Mouse (Mus musculus): Measurements from ENCODE around the gene 4930507D05Rik. TPM values are rescaled to one million over a fixed set of nuclear protein-coding genes. Genes with fewer than 3 reads are reported as not detected.
"Not testable (repeated sequence)": the region's sequence is repeated elsewhere in the genome, so short reads cannot be mapped to it uniquely, and the experiment has no call there.

4930507D05Rik gene
- polyA plus RNA-seq, 1 experiment from 2014 or later, result 1.6 TPM

DNA sequence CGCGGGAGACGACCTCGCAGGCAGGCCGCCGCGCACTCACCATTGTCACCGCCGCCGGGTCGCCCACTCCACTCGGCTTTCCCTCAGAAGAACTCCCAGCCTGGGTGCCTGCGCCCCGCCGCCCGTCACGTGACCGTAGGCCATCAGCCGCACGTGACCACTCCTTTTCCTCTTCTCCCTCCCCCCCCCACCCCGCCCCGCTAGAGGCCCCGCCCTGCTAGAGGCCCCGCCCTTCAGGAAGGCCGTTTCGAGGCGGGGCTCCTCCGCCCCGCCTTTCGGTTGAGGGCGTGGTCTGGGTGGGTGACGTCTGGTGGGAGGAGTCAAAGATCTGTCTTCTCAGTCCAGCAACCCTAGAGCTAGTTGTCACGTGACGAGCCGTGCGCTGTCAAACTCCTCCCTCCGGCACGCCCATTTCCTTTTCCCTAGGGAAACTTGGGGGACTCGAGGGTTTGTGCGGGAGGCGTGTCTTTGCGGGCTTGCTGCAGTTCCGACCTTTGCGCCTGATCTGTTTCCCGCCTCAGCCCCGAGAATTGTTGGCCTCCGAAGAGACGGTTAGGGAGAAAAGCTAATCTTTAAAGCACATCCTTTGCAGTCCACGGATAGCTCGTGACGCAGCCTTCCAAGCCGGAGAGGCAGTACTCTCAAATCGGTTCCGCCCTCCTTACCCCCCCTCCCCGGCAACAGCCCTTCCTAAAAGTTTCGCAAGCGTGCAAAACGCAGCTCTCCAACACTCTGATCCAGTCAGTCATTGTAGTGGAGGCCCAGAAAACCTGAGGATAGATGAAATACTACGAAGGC lies 37.5 kb downstream of the 4930507D05Rik start, which contains the start of gene Vps26a:
Vps26a (minus strand) TSS at position 188 of the 798 bp plus-strand sequence.
- peak within 1 kb of the TSS; percentile 93 for H3K4me3 ChIP-seq
- H3K27ac ChIP-seq (replicated peaks), result peak within 1 kb of the TSS; percentile 87
- no peaks in the 10 kb centered on the region for H3K27me3 ChIP-seq
- under 1% methylated on average over 48 of the region's 59 CpGs for WGBS
- peak; percentile 92 for ATAC-seq (ENCODE audit: low read depth)
- peak within 1 kb of the TSS; percentile 78 for H3K4me2 ChIP-seq
- peak within 1 kb of the TSS; percentile 89 for H3K9ac ChIP-seq
- no peaks in the 10 kb centered on the region for H3K9me3 ChIP-seq
- peaks cover 29% of the 10 kb centered on the region for H3K4me1 ChIP-seq (replicated peaks)
- no peaks in the 10 kb centered on the region for H3K36me3 ChIP-seq

DNA sequence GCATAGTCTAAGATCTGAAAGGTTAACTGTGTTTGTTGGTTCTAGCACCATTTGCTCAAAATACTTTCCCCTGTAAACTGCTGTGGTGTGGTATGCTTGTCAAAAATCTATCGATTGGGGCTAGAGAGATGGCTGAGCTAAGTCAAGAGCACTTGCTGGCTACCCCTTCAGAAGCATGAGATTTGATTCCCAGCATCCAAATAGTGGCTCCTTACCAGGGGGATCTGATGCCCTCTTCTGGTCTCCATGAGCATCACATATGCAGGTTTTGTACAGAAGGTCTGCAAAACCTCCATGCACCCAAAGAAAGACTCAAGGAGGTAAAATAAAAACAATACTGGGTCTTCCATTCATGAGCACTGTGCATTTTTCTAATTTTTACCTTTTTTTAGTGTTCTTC lies 39.0 kb downstream of the 4930507D05Rik start:
- no peaks in the 10 kb centered on the region for H3K9me3 ChIP-seq
- no peaks in the 10 kb centered on the region for H3K36me3 ChIP-seq
- no peak overlapping the region for H3K9ac ChIP-seq
- H3K4me2 ChIP-seq, result no peak overlapping the region
- WGBS, result 25% methylated on average over 1 of the region's 1 CpGs
- no peak overlapping the region for H3K4me3 ChIP-seq
- H3K27ac ChIP-seq (replicated peaks), result no peak overlapping the region
- no peaks in the 10 kb centered on the region for H3K27me3 ChIP-seq
- no peak for ATAC-seq (ENCODE audit: low read depth)
- H3K4me1 ChIP-seq (replicated peaks), result peaks cover 24% of the 10 kb centered on the region

DNA sequence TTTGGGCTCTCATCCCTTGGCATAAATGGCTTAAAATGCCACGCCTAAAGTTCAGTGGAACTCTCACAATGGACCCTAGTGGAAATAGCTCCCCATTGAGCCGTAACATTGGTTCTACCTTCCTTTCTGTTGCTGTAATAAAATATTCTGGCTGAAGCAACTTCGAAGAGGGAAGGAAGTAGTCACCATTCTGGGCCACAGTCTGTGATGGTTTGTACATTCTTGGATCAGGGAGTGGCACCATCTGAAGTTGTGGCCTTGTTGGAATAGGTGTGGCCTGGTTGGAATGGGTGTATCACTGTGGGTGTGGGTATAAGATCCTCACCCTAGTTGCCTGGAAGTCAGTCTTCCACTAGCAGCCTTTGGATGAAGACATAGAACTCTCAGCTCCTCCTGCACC lies 42.4 kb downstream of the 4930507D05Rik start:
- not testable (repeated sequence) for H3K4me1 ChIP-seq (replicated peaks); H3K36me3 ChIP-seq; H3K4me3 ChIP-seq; H3K4me2 ChIP-seq; H3K9ac ChIP-seq; H3K27ac ChIP-seq (replicated peaks); H3K27me3 ChIP-seq; ATAC-seq (ENCODE audit: low read depth); H3K9me3 ChIP-seq
- 85% methylated on average over 3 of the region's 3 CpGs for WGBS

DNA sequence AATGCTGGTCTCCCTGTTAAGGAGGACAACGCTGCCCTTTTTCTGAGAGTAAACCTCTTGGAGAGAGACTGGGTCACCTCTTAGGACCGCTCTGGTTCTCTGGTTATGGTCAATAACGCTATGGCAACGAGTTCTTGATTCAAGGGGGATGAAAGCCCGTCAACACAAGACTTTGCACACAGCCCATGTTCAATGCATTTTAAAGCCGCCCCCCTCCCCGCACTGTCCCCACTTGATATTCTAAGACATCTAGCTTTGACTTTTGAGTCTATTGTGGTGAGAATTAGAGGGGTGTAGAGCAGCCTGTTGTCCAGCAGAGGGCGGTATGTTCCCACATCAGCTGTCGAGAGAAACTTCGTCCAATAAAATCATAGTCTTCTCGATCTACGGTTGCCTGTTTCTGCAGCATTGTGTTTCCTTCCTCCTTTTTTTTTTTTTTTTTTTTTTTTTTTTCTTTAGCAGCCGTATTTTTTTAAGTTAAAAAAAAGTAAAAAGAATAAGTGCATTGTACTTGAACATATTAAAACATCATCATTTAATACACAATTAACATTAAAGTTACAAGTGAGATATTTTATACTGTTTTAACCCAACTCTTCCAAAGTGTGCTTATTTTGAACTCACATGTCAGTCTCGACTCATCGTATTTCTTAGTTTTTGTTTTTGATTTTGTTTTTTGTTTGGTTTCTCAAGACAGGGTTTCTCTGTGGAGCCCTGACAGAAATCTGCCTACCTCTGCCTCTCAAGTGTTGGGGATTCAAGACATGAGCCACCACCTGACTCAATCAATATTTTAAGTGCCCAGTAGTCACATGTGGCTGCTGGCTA lies 51.0 kb downstream of the 4930507D05Rik start:
- peak; percentile 77; the same call in 1 of the 2 replicates for ATAC-seq (ENCODE audit: low read depth)
- H3K9ac ChIP-seq, result no peak overlapping the region
- peak overlapping the region; percentile 37; the same call in 1 of the 2 replicates for H3K4me2 ChIP-seq
- no peaks in the 10 kb centered on the region for H3K9me3 ChIP-seq
- no peaks in the 10 kb centered on the region for H3K27me3 ChIP-seq
- no peak overlapping the region for H3K27ac ChIP-seq (replicated peaks)
- 26% methylated on average over 15 of the region's 15 CpGs for WGBS
- no peaks in the 10 kb centered on the region for H3K4me1 ChIP-seq (replicated peaks)
- H3K4me3 ChIP-seq, result no peak overlapping the region
- no peaks in the 10 kb centered on the region for H3K36me3 ChIP-seq

Other genes starting within 250 kb of the 4930507D05Rik start
- gene Tspan15, start 218.2 kb upstream of the 4930507D05Rik start, polyA plus RNA-seq (2015; fragmentation: Nextera tagmentation; extraction: Ambion mirVana), result 19.5 and 22.2 TPM in 2 replicates
- gene Tacr2, start 197.1 kb upstream of the 4930507D05Rik start, polyA plus RNA-seq (2015; fragmentation: Nextera tagmentation; extraction: Ambion mirVana), result 0.25 TPM in 1 of 2 replicates, not detected in the other
- 96.0 and 103 TPM in 2 replicates for gene Hk1, start 69.6 kb upstream of the 4930507D05Rik start, polyA plus RNA-seq (2015; fragmentation: Nextera tagmentation; extraction: Ambion mirVana)
- 0.43 and 0.45 TPM in 2 replicates for gene Hkdc1, start 27.0 kb upstream of the 4930507D05Rik start, polyA plus RNA-seq (2015; fragmentation: Nextera tagmentation; extraction: Ambion mirVana)
- 20.5 and 21.6 TPM in 2 replicates for gene Supv3l1, start 249 bp downstream of the 4930507D05Rik start, polyA plus RNA-seq (2015; fragmentation: Nextera tagmentation; extraction: Ambion mirVana)
- 67.0 and 69.0 TPM in 2 replicates for gene Vps26a, start 37.3 kb downstream of the 4930507D05Rik start, polyA plus RNA-seq (2015; fragmentation: Nextera tagmentation; extraction: Ambion mirVana)
- 8.3 TPM in 2 replicates for gene Srgn, start 78.0 kb downstream of the 4930507D05Rik start, polyA plus RNA-seq (2015; fragmentation: Nextera tagmentation; extraction: Ambion mirVana)
- 73.1 and 77.1 TPM in 2 replicates for gene Kif1bp, start 129.0 kb downstream of the 4930507D05Rik start, polyA plus RNA-seq (2015; fragmentation: Nextera tagmentation; extraction: Ambion mirVana)
- 14.9 and 17.1 TPM in 2 replicates for gene Ddx21, start 152.8 kb downstream of the 4930507D05Rik start, polyA plus RNA-seq (2015; fragmentation: Nextera tagmentation; extraction: Ambion mirVana)
- gene Ddx50, start 201.7 kb downstream of the 4930507D05Rik start, polyA plus RNA-seq (2015; fragmentation: Nextera tagmentation; extraction: Ambion mirVana), result 88.3 and 96.9 TPM in 2 replicates